Comparison of ENCODE assay signal across 19 mouse cellular contexts in genomic region chr19:27397223-27397622, GRCm38 (mm10). TPM values are rescaled to one million over a fixed set of nuclear protein-coding genes. Genes with fewer than 3 reads are reported as not detected.
DNase-seq lines count a peak whose midpoint lies in the region; ATAC-seq and TF ChIP-seq lines count a peak whose summit lies in the region.
"Had no signal": no experiment of that assay in that cellular context is flagged by ENCODE, and none has a peak within 500 bp of the region (broad histone marks: within the 10 kb centered on the region; RNA-seq: fewer than 3 reads in every experiment).

No protein-coding gene starts in this region.

- intact Hi-C loops in heart, postnatal 25 days (cut with DNase I), result no loop called here

- peaks cover 16% of the 10 kb centered on the region; the same call in 1 of the 2 replicates for H3K4me1 ChIP-seq in heart, embryonic 12.5 days (replicated peaks)
- H3K4me1 ChIP-seq in neural tube, embryonic 13.5 days (replicated peaks), result peaks cover 12% of the 10 kb centered on the region; the same call in 1 of the 2 replicates
- H3K4me1 ChIP-seq in neural tube, embryonic 15.5 days, result 0 out of 2 replicates have a peak, but pooled peaks cover 2% of the 10 kb centered on the region
- no peaks in the 10 kb centered on the region for H3K4me1 ChIP-seq in kidney, embryonic 15.5 days
- no peaks in the 10 kb centered on the region for H3K4me1 ChIP-seq in cerebellum, adult 2 months (ENCODE audit: control insufficient read depth, insufficient read depth, low read length)
- H3K4me1 ChIP-seq: embryonic facial prominence, embryonic 10.5 days; forebrain, embryonic 12.5 days; hindbrain, embryonic 10.5 days; limb, embryonic 12.5 days; liver, embryonic 12.5 days; megakaryocyte, embryonic 14.5 days had no signal

- WGBS in heart, embryonic 12.5 days, result 79% methylated on average over 5 of the region's 5 CpGs
- 46% methylated on average over 5 of the region's 5 CpGs for WGBS in neural tube, embryonic 13.5 days
- 57% methylated on average over 5 of the region's 5 CpGs for WGBS in neural tube, embryonic 15.5 days
- WGBS in kidney, embryonic 15.5 days, result 83% methylated on average over 5 of the region's 5 CpGs
- WGBS in cerebellum, adult 2 months, result 91% methylated on average over 5 of the region's 5 CpGs

- H3K36me3 ChIP-seq in heart, embryonic 12.5 days, result peaks cover 76% of the 10 kb centered on the region
- H3K36me3 ChIP-seq in neural tube, embryonic 13.5 days, result peaks cover 83% of the 10 kb centered on the region
- peaks cover 64% of the 10 kb centered on the region for H3K36me3 ChIP-seq in neural tube, embryonic 15.5 days
- H3K36me3 ChIP-seq in kidney, embryonic 15.5 days, result peaks cover 92% of the 10 kb centered on the region

- no peak overlapping the region for H3K4me2 ChIP-seq in heart, embryonic 12.5 days
- no peak overlapping the region for H3K4me2 ChIP-seq in neural tube, embryonic 13.5 days
- H3K4me2 ChIP-seq in neural tube, embryonic 15.5 days, result no peak overlapping the region
- no peak overlapping the region for H3K4me2 ChIP-seq in kidney, embryonic 15.5 days
- H3K4me2 ChIP-seq: forebrain, embryonic 12.5 days; limb, embryonic 12.5 days; liver, embryonic 12.5 days had no signal

- DNase-seq in heart, postnatal 25 days (ENCODE audit: low spot score), result no peak
- DNase-seq in cerebellum, adult 2 months, result no peak
- DNase-seq in adrenal gland, adult 2 months, result no peak
- DNase-seq: cerebellum, adult 8-10 months; gastrocnemius, postnatal 10 days; heart, adult 2 months; lung, adult 2 months; thymus, postnatal 36 days had no signal

- peak overlapping the region; percentile 56 for H3K27ac ChIP-seq in heart, embryonic 12.5 days (ENCODE audit: poor library complexity, severe bottlenecking)
- no peak overlapping the region for H3K27ac ChIP-seq in neural tube, embryonic 13.5 days (replicated peaks)
- no peak overlapping the region for H3K27ac ChIP-seq in neural tube, embryonic 15.5 days (replicated peaks)
- peak overlapping the region; percentile 63 for H3K27ac ChIP-seq in kidney, embryonic 15.5 days
- no peak overlapping the region for H3K27ac ChIP-seq in cerebellum, adult 2 months (ENCODE audit: insufficient read depth, low read length)
- H3K27ac ChIP-seq: embryonic facial prominence, embryonic 10.5 days; forebrain, embryonic 12.5 days; heart, adult 2 months; hindbrain, embryonic 10.5 days; limb, embryonic 12.5 days; liver, embryonic 12.5 days had no signal

- no peak for TF ChIP-seq POLR2A in cerebellum, adult 2 months (IDR thresholded peaks at IDR 0.05; ENCODE audit: borderline replicate concordance, insufficient read depth, low read length)

- no peaks in the 10 kb centered on the region for H3K9me3 ChIP-seq in heart, embryonic 12.5 days (replicated peaks)
- no peaks in the 10 kb centered on the region for H3K9me3 ChIP-seq in neural tube, embryonic 13.5 days
- H3K9me3 ChIP-seq in neural tube, embryonic 15.5 days (replicated peaks), result no peaks in the 10 kb centered on the region
- no peaks in the 10 kb centered on the region for H3K9me3 ChIP-seq in kidney, embryonic 15.5 days (replicated peaks)
- H3K9me3 ChIP-seq: embryonic facial prominence, embryonic 10.5 days; forebrain, embryonic 12.5 days; hindbrain, embryonic 10.5 days; limb, embryonic 12.5 days; liver, embryonic 12.5 days; megakaryocyte, embryonic 14.5 days had no signal

- no peaks in the 10 kb centered on the region for H3K27me3 ChIP-seq in heart, embryonic 12.5 days (replicated peaks)
- H3K27me3 ChIP-seq in neural tube, embryonic 13.5 days, result no peaks in the 10 kb centered on the region
- no peaks in the 10 kb centered on the region for H3K27me3 ChIP-seq in neural tube, embryonic 15.5 days (replicated peaks)
- H3K27me3 ChIP-seq in kidney, embryonic 15.5 days, result no peaks in the 10 kb centered on the region
- H3K27me3 ChIP-seq in cerebellum, adult 2 months (ENCODE audit: control insufficient read depth, insufficient read depth, low read length), result no peaks in the 10 kb centered on the region
- H3K27me3 ChIP-seq: CH12.LX; forebrain, embryonic 12.5 days; limb, embryonic 12.5 days; liver, embryonic 12.5 days; megakaryocyte, embryonic 14.5 days had no signal

- no peak overlapping the region for H3K4me3 ChIP-seq in heart, embryonic 12.5 days
- H3K4me3 ChIP-seq in neural tube, embryonic 13.5 days, result no peak overlapping the region
- no peak overlapping the region for H3K4me3 ChIP-seq in neural tube, embryonic 15.5 days (replicated peaks)
- no peak overlapping the region for H3K4me3 ChIP-seq in kidney, embryonic 15.5 days (replicated peaks)
- no peak overlapping the region for H3K4me3 ChIP-seq in cerebellum, adult 2 months (replicated peaks; ENCODE audit: insufficient read depth, low read depth, low read length)
- H3K4me3 ChIP-seq: embryonic facial prominence, embryonic 10.5 days; forebrain, embryonic 12.5 days; heart, adult 2 months; hindbrain, embryonic 10.5 days; limb, embryonic 12.5 days; liver, embryonic 12.5 days; megakaryocyte, embryonic 14.5 days had no signal

- H3K9ac ChIP-seq in heart, embryonic 12.5 days, result no peak overlapping the region
- H3K9ac ChIP-seq in neural tube, embryonic 13.5 days, result no peak overlapping the region
- H3K9ac ChIP-seq in neural tube, embryonic 15.5 days (replicated peaks), result no peak overlapping the region
- H3K9ac ChIP-seq in kidney, embryonic 15.5 days, result no peak overlapping the region
- H3K9ac ChIP-seq: forebrain, embryonic 12.5 days; limb, embryonic 12.5 days; liver, embryonic 12.5 days had no signal

- no peak for TF ChIP-seq CTCF in cerebellum, adult 2 months (IDR thresholded peaks at IDR 0.05; ENCODE audit: borderline replicate concordance, insufficient read depth, low read depth, low read length)

- ATAC-seq in heart, embryonic 12.5 days (ENCODE audit: insufficient number of reproducible peaks, low FRiP score), result no peak
- peak; percentile 56; the same call in 1 of the 2 replicates for ATAC-seq in neural tube, embryonic 13.5 days (ENCODE audit: low read depth)
- ATAC-seq in neural tube, embryonic 15.5 days (ENCODE audit: low FRiP score), result no peak
- ATAC-seq in kidney, embryonic 15.5 days (replicated peaks; ENCODE audit: low FRiP score), result peak; percentile 76; the same call in 1 of the 2 replicates
- ATAC-seq: liver, embryonic 12.5 days had no signal

RNA-seq across cellular contexts. Expression of gene Pum3, which starts 32.4 kb away (rescaled TPM):
- 56.6 and 61.7 TPM in 2 replicates for polyA plus RNA-seq in heart, embryonic 12.5 days (2016; fragmentation: Nextera tagmentation; extraction: Ambion mirVana)
- total RNA-seq in heart, postnatal 25 days (2021), result 10 to 100 TPM; 27.0 to 30.9 TPM
- 66.9 and 68.0 TPM in 2 replicates for polyA plus RNA-seq in neural tube, embryonic 13.5 days (2015; fragmentation: Nextera tagmentation; extraction: Ambion mirVana)
- polyA plus RNA-seq in neural tube, embryonic 15.5 days (2015; fragmentation: Nextera tagmentation; extraction: Ambion mirVana), result 50.7 and 53.5 TPM in 2 replicates
- polyA plus RNA-seq in kidney, embryonic 15.5 days (2015; fragmentation: Nextera tagmentation; extraction: Ambion mirVana), result 89.0 and 97.7 TPM in 2 replicates
- polyA plus RNA-seq in cerebellum, adult 2 months (2012; rRNA removed), result 24.5 and 25.2 TPM in 2 replicates
- total RNA-seq in adrenal gland, adult 2 months (2021), result 100 to 1,000 TPM in 1 of 2 experiments, 10 to 100 TPM in 1; 95.6 to 105 TPM
- 10.7 and 10.9 TPM in 2 replicates for polyA plus RNA-seq in adrenal gland, adult 2 months (2012; rRNA removed)

Comparison
In these comparisons a context has a peak if more than half of its experiments do, and no peak if none do; other contexts are left out.
1. ATAC-seq: peak in neural tube, embryonic 13.5 days (single experiment) and kidney, embryonic 15.5 days (single experiment); none in heart, embryonic 12.5 days (single experiment) and neural tube, embryonic 15.5 days (single experiment).
2. H3K27ac ChIP-seq: peak in heart, embryonic 12.5 days (single experiment) and kidney, embryonic 15.5 days (single experiment); none in neural tube, embryonic 13.5 days (single experiment), neural tube, embryonic 15.5 days (single experiment) and cerebellum, adult 2 months (single experiment).